Mouse (Mus musculus): ENCODE measurements around the gene Efna3. TPM values are rescaled to one million over a fixed set of nuclear protein-coding genes. Genes with fewer than 3 reads are reported as not detected.

Gene Efna3
- total and polyA plus RNA-seq, 2 experiments from 2014 or later, result 52.3 to 115 TPM

DNA sequence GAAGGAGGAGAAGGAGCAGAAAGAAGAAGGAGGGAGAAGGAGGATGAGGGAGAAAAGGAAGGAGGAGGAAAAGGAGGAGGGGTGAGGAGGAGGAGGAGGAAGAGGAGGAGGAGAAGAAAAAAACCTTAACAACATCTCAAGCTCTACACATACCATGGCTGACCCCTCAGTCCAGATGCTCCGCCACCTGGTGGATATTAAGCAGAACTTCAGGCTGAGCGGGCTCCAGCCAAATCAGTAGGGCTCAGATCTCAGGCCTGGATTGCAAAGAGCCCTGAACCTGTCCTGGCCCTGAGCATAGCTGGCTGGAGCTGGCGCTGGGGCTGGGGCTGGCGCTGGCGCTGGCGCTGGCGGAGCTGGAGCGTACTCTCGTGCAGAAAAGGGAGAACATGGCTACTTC is 14.7 kb downstream of the Efna3 start:
- H3K27ac ChIP-seq (ENCODE audit: low read depth, low read length), result no peak overlapping the region
- ATAC-seq (ENCODE audit: low FRiP score), result peak; percentile 69

DNA sequence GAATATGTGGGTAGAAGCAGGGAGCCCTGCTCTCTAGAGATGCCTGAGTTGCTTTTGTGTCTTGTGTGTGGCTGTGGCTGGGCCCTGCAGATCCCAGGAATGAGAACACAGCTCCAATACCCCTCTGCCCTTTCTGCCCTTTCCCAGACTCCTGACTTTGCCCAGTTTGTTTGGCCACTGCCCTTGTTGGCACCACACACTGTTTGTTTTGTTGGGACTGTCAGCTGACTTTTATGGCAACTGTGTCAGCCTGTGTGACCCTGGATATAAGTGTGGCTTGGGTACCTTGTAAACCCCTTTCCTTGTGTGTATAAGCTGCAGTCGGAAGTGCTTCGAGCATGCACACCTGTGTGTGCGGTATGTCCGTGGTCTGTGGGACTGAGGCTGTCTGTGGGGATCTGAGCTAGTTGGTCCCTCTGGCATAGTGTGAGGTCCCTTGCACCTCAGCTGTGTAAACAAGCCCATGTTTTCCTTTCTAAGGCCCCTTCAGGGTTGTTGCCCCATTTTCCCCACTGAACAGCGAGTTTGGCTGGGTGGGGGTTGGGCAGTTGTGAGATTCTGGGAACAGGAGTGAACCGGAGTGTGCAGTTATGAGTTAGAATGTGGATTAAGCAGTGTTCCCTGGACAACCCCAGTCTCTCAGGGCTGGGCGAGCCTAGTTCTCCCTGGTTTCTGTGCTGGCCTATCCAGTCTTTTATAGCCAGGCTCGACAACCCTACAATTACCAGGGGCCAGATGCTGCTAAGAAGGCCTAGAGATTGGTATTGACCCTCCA is 17.0 kb downstream of the Efna3 start:
- Histone ChIP-seq H3K4me1 (ENCODE audit: insufficient read depth, low read length) (no peaks in the 10 kb centered on the region), H3K36me3 (ENCODE audit: insufficient read depth, low read length) (no peaks in the 10 kb centered on the region), H3K4me2 (ENCODE audit: low read depth, low read length, poor library complexity, severe bottlenecking) (no peak overlapping the region), H3K27ac (ENCODE audit: low read depth, low read length) (no peak overlapping the region), H3K4me3 (ENCODE audit: low read depth, low read length) (no peak overlapping the region), H3K27me3 (ENCODE audit: insufficient read depth, low read length) (no peaks in the 10 kb centered on the region), H3K9me3 (ENCODE audit: low read length) (no peaks in the 10 kb centered on the region), H3K9ac (replicated peaks; ENCODE audit: low read length, poor library complexity, severe bottlenecking) (no peak overlapping the region)
- DNase-seq (ENCODE audit: low spot score) (no peak), ATAC-seq (ENCODE audit: low FRiP score) (no peak)
- WGBS, result 81% methylated on average over 8 of the region's 8 CpGs
- TF ChIP-seq CTCF (IDR thresholded peaks at IDR 0.05), result no peak

More for the DNA sequence above, 14.7 kb downstream of the Efna3 start:
- Histone ChIP-seq H3K36me3 (ENCODE audit: insufficient read depth, low read length) (peaks cover 2% of the 10 kb centered on the region; the same call in 1 of the 2 replicates), H3K4me2 (ENCODE audit: low read depth, low read length, poor library complexity, severe bottlenecking) (no peak overlapping the region), H3K4me1 (ENCODE audit: insufficient read depth, low read length) (no peaks in the 10 kb centered on the region), H3K9me3 (ENCODE audit: low read length) (no peaks in the 10 kb centered on the region), H3K4me3 (ENCODE audit: low read depth, low read length) (no peak overlapping the region), H3K9ac (replicated peaks; ENCODE audit: low read length, poor library complexity, severe bottlenecking) (no peak overlapping the region), H3K27me3 (ENCODE audit: insufficient read depth, low read length) (no peaks in the 10 kb centered on the region)
- peak; percentile 92 for TF ChIP-seq CTCF (IDR thresholded peaks at IDR 0.05)
- 3% methylated on average over 9 of the region's 9 CpGs for WGBS
- DNase-seq (ENCODE audit: low spot score), result peak; percentile 83

- Histone ChIP-seq H3K4me1 (ENCODE audit: insufficient read depth, low read length) (no peaks in the 10 kb centered on the region), H3K9ac (replicated peaks; ENCODE audit: low read length, poor library complexity, severe bottlenecking) (no peak overlapping the region), H3K27ac (ENCODE audit: low read depth, low read length) (no peak overlapping the region), H3K4me2 (ENCODE audit: low read depth, low read length, poor library complexity, severe bottlenecking) (no peak overlapping the region), H3K27me3 (ENCODE audit: insufficient read depth, low read length) (no peaks in the 10 kb centered on the region), H3K36me3 (ENCODE audit: insufficient read depth, low read length) (no peaks in the 10 kb centered on the region), H3K4me3 (ENCODE audit: low read depth, low read length) (no peak overlapping the region), H3K9me3 (ENCODE audit: low read length) (no peaks in the 10 kb centered on the region)
- no peak for TF ChIP-seq CTCF (IDR thresholded peaks at IDR 0.05)
- ATAC-seq (ENCODE audit: low FRiP score), result no peak
- 73% methylated on average over 4 of the region's 4 CpGs for WGBS
- DNase-seq (ENCODE audit: low spot score), result no peak
These were observed 17.7 kb downstream of the Efna3 start for GRCm38 (mm10) chr3:89305105-89305504.

DNA sequence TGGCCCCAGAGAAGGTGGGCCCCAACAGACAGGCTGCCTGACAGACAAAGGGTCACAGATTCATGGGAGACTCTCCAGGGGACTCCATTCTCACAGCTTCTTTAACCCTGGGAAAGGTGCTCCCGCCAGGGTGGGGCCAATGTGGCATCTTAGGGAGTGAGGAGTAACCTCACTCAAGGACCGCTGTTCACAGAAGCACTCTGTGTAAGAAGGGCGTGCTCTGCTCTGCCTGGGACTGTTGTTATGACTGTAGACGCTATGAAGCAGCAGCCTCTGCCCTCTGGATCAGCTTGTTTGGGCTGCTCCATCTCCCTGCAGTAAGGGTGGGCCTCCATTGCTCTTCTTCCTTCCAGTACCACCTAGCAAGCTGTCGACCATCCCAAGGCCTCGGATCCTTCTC is 18.3 kb downstream of the Efna3 start:
- Histone ChIP-seq H3K27ac (ENCODE audit: low read depth, low read length) (no peak overlapping the region), H3K9me3 (ENCODE audit: low read length) (no peaks in the 10 kb centered on the region), H3K27me3 (ENCODE audit: insufficient read depth, low read length) (no peaks in the 10 kb centered on the region), H3K4me2 (ENCODE audit: low read depth, low read length, poor library complexity, severe bottlenecking) (no peak overlapping the region), H3K9ac (replicated peaks; ENCODE audit: low read length, poor library complexity, severe bottlenecking) (no peak overlapping the region), H3K4me3 (ENCODE audit: low read depth, low read length) (no peak overlapping the region), H3K36me3 (ENCODE audit: insufficient read depth, low read length) (no peaks in the 10 kb centered on the region), H3K4me1 (ENCODE audit: insufficient read depth, low read length) (no peaks in the 10 kb centered on the region)
- WGBS, result 59% methylated on average over 6 of the region's 6 CpGs
- no peak for TF ChIP-seq CTCF (IDR thresholded peaks at IDR 0.05)
- ATAC-seq (ENCODE audit: low FRiP score) (no peak), DNase-seq (ENCODE audit: low spot score) (no peak)

GRCm38 (mm10) chr3:89300514-89300913 is 22.3 kb downstream of the Efna3 start:
- Histone ChIP-seq H3K4me1 (ENCODE audit: insufficient read depth, low read length) (no peaks in the 10 kb centered on the region), H3K4me3 (ENCODE audit: low read depth, low read length) (no peak overlapping the region), H3K27me3 (ENCODE audit: insufficient read depth, low read length) (no peaks in the 10 kb centered on the region), H3K27ac (ENCODE audit: low read depth, low read length) (no peak overlapping the region), H3K9ac (replicated peaks; ENCODE audit: low read length, poor library complexity, severe bottlenecking) (no peak overlapping the region), H3K9me3 (ENCODE audit: low read length) (no peaks in the 10 kb centered on the region), H3K4me2 (ENCODE audit: low read depth, low read length, poor library complexity, severe bottlenecking) (no peak overlapping the region), H3K36me3 (ENCODE audit: insufficient read depth, low read length) (no peaks in the 10 kb centered on the region)
- TF ChIP-seq CTCF (IDR thresholded peaks at IDR 0.05), result peak; percentile 33
- ATAC-seq (ENCODE audit: low FRiP score), result no peak
- DNase-seq (ENCODE audit: low spot score), result no peak
- 72% methylated on average over 2 of the region's 2 CpGs for WGBS

DNA sequence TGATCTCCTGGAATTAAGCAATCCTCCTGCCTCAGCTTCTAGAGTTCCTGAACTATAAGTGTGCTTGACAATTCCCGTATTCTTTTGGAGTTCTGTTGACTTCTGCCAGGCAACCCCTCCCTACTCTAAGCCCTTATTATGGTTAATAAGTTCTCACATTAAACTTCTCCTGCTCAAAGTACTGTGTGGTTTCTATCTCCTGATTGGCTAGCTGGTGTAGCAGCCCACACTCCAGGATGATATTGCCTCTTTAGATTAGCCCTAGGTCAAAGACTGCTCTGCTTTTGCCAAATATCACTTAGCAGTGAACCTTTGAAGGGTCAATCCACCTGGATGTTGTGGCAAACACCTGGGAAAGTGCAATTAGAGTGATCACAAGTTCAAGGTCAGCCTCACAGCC is 22.7 kb downstream of the Efna3 start:
- no peak for TF ChIP-seq CTCF (IDR thresholded peaks at IDR 0.05)
- WGBS, result 58% methylated on average over 1 of the region's 1 CpGs
- Histone ChIP-seq H3K27me3 (ENCODE audit: insufficient read depth, low read length) (no peaks in the 10 kb centered on the region), H3K27ac (ENCODE audit: low read depth, low read length) (no peak overlapping the region), H3K9ac (replicated peaks; ENCODE audit: low read length, poor library complexity, severe bottlenecking) (no peak overlapping the region; the same call in 1 of the 2 replicates), H3K4me2 (ENCODE audit: low read depth, low read length, poor library complexity, severe bottlenecking) (peak overlapping the region; percentile 36), H3K4me1 (ENCODE audit: insufficient read depth, low read length) (no peaks in the 10 kb centered on the region), H3K36me3 (ENCODE audit: insufficient read depth, low read length) (no peaks in the 10 kb centered on the region), H3K9me3 (ENCODE audit: low read length) (no peaks in the 10 kb centered on the region), H3K4me3 (ENCODE audit: low read depth, low read length) (no peak overlapping the region)
- no peak for ATAC-seq (ENCODE audit: low FRiP score)
- DNase-seq (ENCODE audit: low spot score), result no peak

Measured in midbrain, postnatal 0 days (tissue).